Mouse (Mus musculus) myocyte (in vitro differentiated cells): ENCODE measurements around the gene Pla2g4e.

ENCODE experiments used
- E2F4 ChIP-seq: IDR thresholded peaks from one replicate; pipeline ENCODE4 v1.6.1; 2011; ENCODE audit warnings: mild to moderate bottlenecking, control low read depth, moderate library complexity; ENCODE audit not compliant: insufficient read depth
- MAX ChIP-seq: IDR thresholded peaks from one replicate; pipeline ENCODE4 v1.6.1; 2011; ENCODE audit warnings: low read depth, mild to moderate bottlenecking, control low read depth
- MYOD1 ChIP-seq, 3 experiments: IDR thresholded peaks; one replicate each; pipeline ENCODE4 v1.6.1; 2011; ENCODE audit warnings: control low read depth in 2 of 3, low read depth in 2 of 3, mild to moderate bottlenecking in 2 of 3, moderate library complexity in 1 of 3; ENCODE audit not compliant: insufficient read length in 2 of 3, control insufficient read depth in 1 of 3
- POLR2A ChIP-seq: IDR thresholded peaks from one replicate; pipeline ENCODE4 v1.6.1; 2011; ENCODE audit warnings: low read depth, mild to moderate bottlenecking, control low read depth, moderate library complexity; ENCODE audit not compliant: insufficient read length
- SRF ChIP-seq: IDR thresholded peaks from one replicate; pipeline ENCODE4 v1.6.1; 2011; ENCODE audit warnings: low read depth; ENCODE audit not compliant: control insufficient read depth, insufficient read length
- TCF12 ChIP-seq: IDR thresholded peaks from one replicate; pipeline ENCODE4 v1.6.1; 2011; ENCODE audit warnings: mild to moderate bottlenecking, control low read depth; ENCODE audit not compliant: poor library complexity, insufficient read depth, severe bottlenecking
- TCF3 ChIP-seq: IDR thresholded peaks from one replicate; pipeline ENCODE4 v1.6.1; 2011; ENCODE audit warnings: low read depth, control low read depth; ENCODE audit not compliant: insufficient read length

DNA sequence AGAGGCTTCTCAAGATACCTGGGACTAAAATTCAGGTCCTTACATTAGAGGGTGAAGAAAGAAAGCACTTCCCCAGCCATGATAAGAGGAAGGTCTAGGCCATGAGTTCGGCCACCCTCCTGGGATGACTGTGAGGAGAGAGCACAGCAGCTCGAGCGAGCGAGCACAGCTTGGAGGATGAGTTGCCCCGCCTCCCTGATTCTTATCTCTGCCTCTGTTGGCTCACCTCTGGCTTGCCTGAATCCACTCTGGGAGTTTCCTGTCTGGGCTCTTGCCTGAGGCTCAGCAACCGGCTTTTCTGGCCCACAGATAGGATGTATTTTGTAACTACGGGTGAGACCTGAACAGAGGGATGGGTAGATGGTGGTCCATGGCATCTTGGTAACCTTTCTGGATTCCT lies 37.2 kb downstream of the Pla2g4e start:
- TF ChIP-seq MAX (no peak), SRF (no peak), MYOD1 (IDR thresholded peaks at IDR 0.05; ENCODE audit: control insufficient read depth in 1 of 3, insufficient read length in 2 of 3, low read depth in 2 of 3) (no peak), POLR2A (no peak), TCF12 (no peak), E2F4 (no peak), TCF3 (no peak)
